Comparison of ENCODE assay signal across 9 mouse cellular contexts in genomic region chr9:35030823-35031222, GRCm38 (mm10).
DNase-seq lines count a peak whose midpoint lies in the region; ATAC-seq lines count a peak whose summit lies in the region.
"Had no signal": no experiment of that assay in that cellular context is flagged by ENCODE, and none has a peak within 500 bp of the region (broad histone marks: within the 10 kb centered on the region; RNA-seq: fewer than 3 reads in every experiment).

No protein-coding gene starts in this region.

- DNase-seq in adrenal gland, postnatal 10 days: peak; percentile 70
- DNase-seq in adrenal gland, adult 8-10 months: no peak
- peak; percentile 61 for DNase-seq in kidney, adult 9 months
- DNase-seq in kidney, adult 11 months: no peak
- DNase-seq in 416B (ENCODE audit: low read depth): peak; percentile 36
- DNase-seq in kidney, postnatal 14 days: peak; percentile 65
- DNase-seq in embryo, embryonic 10.5 days (ENCODE audit: low spot score): no peak
- DNase-seq: heart, postnatal 36 days had no signal

- no peak for ATAC-seq in granulocyte monocyte progenitor cell, adult 5-6 weeks (replicated peaks; ENCODE audit: poor library complexity, severe bottlenecking)

Comparison
In these comparisons a context has a peak if more than half of its experiments do, and no peak if none do; other contexts are left out.
1. DNase-seq: peak in adrenal gland, postnatal 10 days (single experiment), kidney, adult 9 months (single experiment), 416B (single experiment) and kidney, postnatal 14 days (single experiment); none in adrenal gland, adult 8-10 months (single experiment), kidney, adult 11 months (single experiment) and embryo, embryonic 10.5 days (single experiment).